Mouse (Mus musculus): ENCODE measurements around the gene Srbd1. TPM values are rescaled to one million over a fixed set of nuclear protein-coding genes. Genes with fewer than 3 reads are reported as not detected.

Gene Srbd1
- polyA plus RNA-seq, 1 experiment from 2014 or later: 6.7 TPM

DNA sequence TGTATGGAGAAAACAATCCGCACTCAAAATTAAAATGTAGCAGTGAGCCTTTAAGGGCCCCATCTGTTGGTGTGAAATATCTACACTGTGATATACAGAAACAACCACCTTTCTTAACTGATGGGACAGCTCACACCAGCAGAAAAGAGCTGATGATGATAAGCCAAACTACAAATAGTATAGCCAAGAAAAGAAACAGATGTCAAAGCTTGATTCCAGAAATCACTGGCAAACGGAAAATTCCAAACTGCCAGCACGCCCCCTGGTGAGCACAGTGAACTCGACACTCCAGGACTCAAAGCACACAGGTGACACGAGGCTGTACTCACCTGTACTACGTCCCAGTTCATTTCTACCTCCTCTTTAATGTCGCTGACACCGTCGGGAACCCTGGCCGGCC lies 9.1 kb downstream of the Srbd1 start:
- 82% methylated on average over 10 of the region's 10 CpGs for WGBS
- Histone ChIP-seq H3K4me3 (ENCODE audit: control insufficient read depth in 1 of 2, insufficient read depth in 1 of 2, low read depth in 1 of 2, low read length in 2 of 2) (no peak overlapping the region), H3K27ac (replicated peaks in 1 of 2; ENCODE audit: control insufficient read depth in 1 of 2, insufficient read depth in 1 of 2, low read depth in 2 of 2, low read length in 2 of 2) (no peak overlapping the region), H3K36me3 (ENCODE audit: control insufficient read depth, insufficient read depth, low read length) (peaks cover 52% of the 10 kb centered on the region), H3K4me2 (ENCODE audit: low read length) (no peak overlapping the region), H3K27me3 (ENCODE audit: control insufficient read depth, insufficient read depth, low read length) (no peaks in the 10 kb centered on the region), H3K4me1 (ENCODE audit: control insufficient read depth in 2 of 2, insufficient read depth in 2 of 2, low read length in 2 of 2) (no peaks in the 10 kb centered on the region), H3K9me3 (ENCODE audit: control insufficient read depth, low read length) (no peaks in the 10 kb centered on the region), H3K9ac (ENCODE audit: low read length) (no peak overlapping the region)
- no peak for ATAC-seq (ENCODE audit: insufficient number of reproducible peaks, insufficient read depth, low FRiP score, low read depth)

GRCm38 (mm10) chr17:86134461-86134860 lies 10.5 kb downstream of the Srbd1 start:
- no peaks in the 10 kb centered on the region for H3K4me1 ChIP-seq (ENCODE audit: control insufficient read depth in 2 of 2, insufficient read depth in 2 of 2, low read length in 2 of 2)
- H3K4me3 ChIP-seq (ENCODE audit: control insufficient read depth in 1 of 2, insufficient read depth in 1 of 2, low read depth in 1 of 2, low read length in 2 of 2): no peak overlapping the region
- no peaks in the 10 kb centered on the region for H3K9me3 ChIP-seq (ENCODE audit: control insufficient read depth, low read length)
- no peak for ATAC-seq (ENCODE audit: insufficient number of reproducible peaks, insufficient read depth, low FRiP score, low read depth)
- no peak overlapping the region for H3K27ac ChIP-seq (replicated peaks in 1 of 2; ENCODE audit: control insufficient read depth in 1 of 2, insufficient read depth in 1 of 2, low read depth in 2 of 2, low read length in 2 of 2)
- peaks cover 52% of the 10 kb centered on the region for H3K36me3 ChIP-seq (ENCODE audit: control insufficient read depth, insufficient read depth, low read length)
- WGBS: 70% methylated on average over 6 of the region's 6 CpGs
- no peak overlapping the region for H3K4me2 ChIP-seq (ENCODE audit: low read length)
- no peak overlapping the region for H3K9ac ChIP-seq (ENCODE audit: low read length)
- H3K27me3 ChIP-seq (ENCODE audit: control insufficient read depth, insufficient read depth, low read length): no peaks in the 10 kb centered on the region

- H3K27ac ChIP-seq (replicated peaks in 1 of 2; ENCODE audit: control insufficient read depth in 1 of 2, insufficient read depth in 1 of 2, low read depth in 2 of 2, low read length in 2 of 2): no peak overlapping the region
- no peak for ATAC-seq (ENCODE audit: insufficient number of reproducible peaks, insufficient read depth, low FRiP score, low read depth)
- no peaks in the 10 kb centered on the region for H3K9me3 ChIP-seq (ENCODE audit: control insufficient read depth, low read length)
- no peaks in the 10 kb centered on the region for H3K27me3 ChIP-seq (ENCODE audit: control insufficient read depth, insufficient read depth, low read length)
- H3K4me2 ChIP-seq (ENCODE audit: low read length): no peak overlapping the region
- H3K36me3 ChIP-seq (ENCODE audit: control insufficient read depth, insufficient read depth, low read length): peaks cover 53% of the 10 kb centered on the region
- no peak overlapping the region for H3K4me3 ChIP-seq (ENCODE audit: control insufficient read depth in 1 of 2, insufficient read depth in 1 of 2, low read depth in 1 of 2, low read length in 2 of 2)
- no peak overlapping the region for H3K9ac ChIP-seq (ENCODE audit: low read length)
- WGBS: 70% methylated on average over 5 of the region's 5 CpGs
- no peaks in the 10 kb centered on the region for H3K4me1 ChIP-seq (ENCODE audit: control insufficient read depth in 2 of 2, insufficient read depth in 2 of 2, low read length in 2 of 2)
These were observed 12.4 kb downstream of the Srbd1 start for GRCm38 (mm10) chr17:86132534-86132933.

DNA sequence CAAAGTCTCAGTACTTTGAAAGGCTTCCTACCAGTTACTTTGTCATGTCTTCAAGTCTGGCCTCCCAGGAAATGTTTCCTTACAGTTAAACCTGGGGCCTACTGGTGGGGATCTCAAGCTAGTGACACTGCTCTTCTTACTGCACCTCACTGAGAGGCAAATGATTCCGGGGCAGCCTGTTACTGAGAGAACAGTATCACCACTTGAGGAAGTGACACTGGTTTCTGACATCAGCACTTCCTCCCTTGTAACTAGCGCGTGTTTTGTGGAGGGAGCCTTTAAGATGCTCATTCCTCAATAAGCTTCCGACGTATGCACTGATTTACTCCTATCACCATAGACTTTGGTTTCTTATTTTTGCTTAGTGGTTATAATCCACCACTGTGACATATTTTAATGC lies 16.8 kb downstream of the Srbd1 start:
- H3K9me3 ChIP-seq (ENCODE audit: control insufficient read depth, low read length): no peaks in the 10 kb centered on the region
- no peaks in the 10 kb centered on the region for H3K4me1 ChIP-seq (ENCODE audit: control insufficient read depth in 2 of 2, insufficient read depth in 2 of 2, low read length in 2 of 2)
- no peaks in the 10 kb centered on the region for H3K27me3 ChIP-seq (ENCODE audit: control insufficient read depth, insufficient read depth, low read length)
- H3K9ac ChIP-seq (ENCODE audit: low read length): no peak overlapping the region
- no peak for ATAC-seq (ENCODE audit: insufficient number of reproducible peaks, insufficient read depth, low FRiP score, low read depth)
- no peak overlapping the region for H3K4me2 ChIP-seq (ENCODE audit: low read length)
- 79% methylated on average over 5 of the region's 5 CpGs for WGBS
- no peak overlapping the region for H3K4me3 ChIP-seq (ENCODE audit: control insufficient read depth in 1 of 2, insufficient read depth in 1 of 2, low read depth in 1 of 2, low read length in 2 of 2)
- H3K36me3 ChIP-seq (ENCODE audit: control insufficient read depth, insufficient read depth, low read length): peaks cover 34% of the 10 kb centered on the region
- no peak overlapping the region for H3K27ac ChIP-seq (replicated peaks in 1 of 2; ENCODE audit: control insufficient read depth in 1 of 2, insufficient read depth in 1 of 2, low read depth in 2 of 2, low read length in 2 of 2)

DNA sequence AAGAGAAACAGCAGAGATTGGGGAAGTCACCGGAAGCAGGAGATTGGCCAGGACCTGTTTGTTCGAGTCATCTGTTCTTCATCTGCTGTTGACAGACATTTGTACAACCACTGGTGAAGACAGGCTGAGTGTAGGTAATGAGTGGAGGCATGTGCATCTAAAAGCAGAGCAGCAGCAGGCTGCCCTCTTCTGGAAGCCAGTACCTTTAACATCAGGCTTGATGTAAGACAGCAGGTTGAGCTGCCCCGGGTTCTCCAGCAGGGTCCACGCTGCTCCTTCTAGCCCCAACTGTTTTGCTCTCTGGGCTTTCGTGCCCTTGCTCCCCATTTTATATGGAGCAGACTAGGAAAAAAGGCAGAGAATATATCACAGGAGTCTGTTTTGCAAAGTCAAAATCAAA lies 19.1 kb downstream of the Srbd1 start:
- no peaks in the 10 kb centered on the region for H3K27me3 ChIP-seq (ENCODE audit: control insufficient read depth, insufficient read depth, low read length)
- ATAC-seq (ENCODE audit: insufficient number of reproducible peaks, insufficient read depth, low FRiP score, low read depth): no peak
- H3K9ac ChIP-seq (ENCODE audit: low read length): no peak overlapping the region
- no peak overlapping the region for H3K4me3 ChIP-seq (ENCODE audit: control insufficient read depth in 1 of 2, insufficient read depth in 1 of 2, low read depth in 1 of 2, low read length in 2 of 2)
- H3K27ac ChIP-seq (replicated peaks in 1 of 2; ENCODE audit: control insufficient read depth in 1 of 2, insufficient read depth in 1 of 2, low read depth in 2 of 2, low read length in 2 of 2): no peak overlapping the region
- no peaks in the 10 kb centered on the region for H3K9me3 ChIP-seq (ENCODE audit: control insufficient read depth, low read length)
- H3K36me3 ChIP-seq (ENCODE audit: control insufficient read depth, insufficient read depth, low read length): peaks cover 46% of the 10 kb centered on the region
- H3K4me1 ChIP-seq (ENCODE audit: control insufficient read depth in 2 of 2, insufficient read depth in 2 of 2, low read length in 2 of 2): no peaks in the 10 kb centered on the region
- no peak overlapping the region for H3K4me2 ChIP-seq (ENCODE audit: low read length)
- 41% methylated on average over 5 of the region's 5 CpGs for WGBS

DNA sequence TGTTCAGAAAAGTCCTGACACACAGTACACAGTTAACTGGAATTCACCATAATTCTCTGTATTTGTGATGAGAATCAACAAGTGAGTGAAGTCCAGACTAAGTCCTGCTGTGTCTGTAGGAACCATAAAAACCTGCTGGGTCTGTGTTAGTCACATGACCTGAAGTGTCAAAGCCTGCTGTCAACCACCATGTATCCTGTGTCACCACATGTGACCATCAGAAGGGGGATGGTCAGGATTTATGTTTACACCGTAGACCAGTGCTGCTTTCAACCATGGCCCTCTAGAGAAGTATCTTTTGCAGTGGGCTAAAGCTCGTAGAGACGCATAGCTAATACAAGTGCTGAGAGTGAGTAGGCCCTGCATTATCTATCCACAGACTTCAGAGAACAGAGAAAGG lies 21.8 kb downstream of the Srbd1 start:
- no peak for ATAC-seq (ENCODE audit: insufficient number of reproducible peaks, insufficient read depth, low FRiP score, low read depth)
- H3K4me3 ChIP-seq (ENCODE audit: control insufficient read depth in 1 of 2, insufficient read depth in 1 of 2, low read depth in 1 of 2, low read length in 2 of 2): no peak overlapping the region
- 72% methylated on average over 3 of the region's 3 CpGs for WGBS
- peaks cover 44% of the 10 kb centered on the region for H3K36me3 ChIP-seq (ENCODE audit: control insufficient read depth, insufficient read depth, low read length)
- no peak overlapping the region for H3K9ac ChIP-seq (ENCODE audit: low read length)
- no peaks in the 10 kb centered on the region for H3K9me3 ChIP-seq (ENCODE audit: control insufficient read depth, low read length)
- no peak overlapping the region for H3K27ac ChIP-seq (replicated peaks in 1 of 2; ENCODE audit: control insufficient read depth in 1 of 2, insufficient read depth in 1 of 2, low read depth in 2 of 2, low read length in 2 of 2)
- no peaks in the 10 kb centered on the region for H3K27me3 ChIP-seq (ENCODE audit: control insufficient read depth, insufficient read depth, low read length)
- no peak overlapping the region for H3K4me2 ChIP-seq (ENCODE audit: low read length)
- H3K4me1 ChIP-seq (ENCODE audit: control insufficient read depth in 2 of 2, insufficient read depth in 2 of 2, low read length in 2 of 2): no peaks in the 10 kb centered on the region

GRCm38 (mm10) chr17:86096875-86097274 lies 48.1 kb downstream of the Srbd1 start:
- no peak overlapping the region for H3K27ac ChIP-seq (replicated peaks in 1 of 2; ENCODE audit: control insufficient read depth in 1 of 2, insufficient read depth in 1 of 2, low read depth in 2 of 2, low read length in 2 of 2)
- H3K4me1 ChIP-seq (ENCODE audit: control insufficient read depth in 2 of 2, insufficient read depth in 2 of 2, low read length in 2 of 2): no peaks in the 10 kb centered on the region
- H3K9me3 ChIP-seq (ENCODE audit: control insufficient read depth, low read length): no peaks in the 10 kb centered on the region
- H3K36me3 ChIP-seq (ENCODE audit: control insufficient read depth, insufficient read depth, low read length): peaks cover 36% of the 10 kb centered on the region
- no peak overlapping the region for H3K4me2 ChIP-seq (ENCODE audit: low read length)
- H3K4me3 ChIP-seq (ENCODE audit: control insufficient read depth in 1 of 2, insufficient read depth in 1 of 2, low read depth in 1 of 2, low read length in 2 of 2): no peak overlapping the region
- 63% methylated on average over 2 of the region's 2 CpGs for WGBS
- H3K27me3 ChIP-seq (ENCODE audit: control insufficient read depth, insufficient read depth, low read length): no peaks in the 10 kb centered on the region
- H3K9ac ChIP-seq (ENCODE audit: low read length): no peak overlapping the region
- ATAC-seq (ENCODE audit: insufficient number of reproducible peaks, insufficient read depth, low FRiP score, low read depth): no peak

DNA sequence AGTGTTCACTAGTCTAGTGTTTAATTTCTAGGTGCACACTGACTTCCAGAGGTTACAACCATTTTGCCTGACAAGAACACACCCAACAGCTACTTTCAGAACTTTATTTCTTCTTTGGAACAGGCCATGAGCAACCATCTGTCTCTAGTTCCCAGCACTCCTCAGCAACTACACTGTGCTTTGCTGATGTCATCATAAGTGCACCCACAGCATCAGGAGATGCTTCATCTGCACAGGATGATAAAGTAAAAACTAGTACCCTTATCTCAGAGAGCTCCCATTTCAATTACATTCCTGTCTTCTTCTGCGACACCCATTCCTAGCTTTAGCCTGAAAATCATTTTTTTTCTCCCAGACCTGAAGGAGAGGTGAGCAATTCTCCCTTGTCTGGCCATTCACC lies 51.9 kb downstream of the Srbd1 start:
- H3K4me3 ChIP-seq (ENCODE audit: control insufficient read depth in 1 of 2, insufficient read depth in 1 of 2, low read depth in 1 of 2, low read length in 2 of 2): no peak overlapping the region
- H3K36me3 ChIP-seq (ENCODE audit: control insufficient read depth, insufficient read depth, low read length): peaks cover 17% of the 10 kb centered on the region
- no peak overlapping the region for H3K4me2 ChIP-seq (ENCODE audit: low read length)
- H3K9me3 ChIP-seq (ENCODE audit: control insufficient read depth, low read length): no peaks in the 10 kb centered on the region
- WGBS: 82% methylated on average over 1 of the region's 1 CpGs
- no peak for ATAC-seq (ENCODE audit: insufficient number of reproducible peaks, insufficient read depth, low FRiP score, low read depth)
- H3K27me3 ChIP-seq (ENCODE audit: control insufficient read depth, insufficient read depth, low read length): no peaks in the 10 kb centered on the region
- no peak overlapping the region for H3K27ac ChIP-seq (replicated peaks in 1 of 2; ENCODE audit: control insufficient read depth in 1 of 2, insufficient read depth in 1 of 2, low read depth in 2 of 2, low read length in 2 of 2)
- H3K9ac ChIP-seq (ENCODE audit: low read length): no peak overlapping the region
- no peaks in the 10 kb centered on the region for H3K4me1 ChIP-seq (ENCODE audit: control insufficient read depth in 2 of 2, insufficient read depth in 2 of 2, low read length in 2 of 2)
